Mouse (Mus musculus): ENCODE results near the gene Ahnak.

Gene Ahnak

GRCm38 (mm10) chr19:8989066-8989566, at the start of gene Ahnak:
Gene Ahnak (plus strand): TSS chr19:8989284.
- DNase-seq (ENCODE audit: low read depth, low spot score): peak; percentile 54

GRCm38 (mm10) chr19:8940526-8941133, 48.5 kb upstream of the Ahnak start:
- peak; percentile 55 for DNase-seq (ENCODE audit: low read depth, low spot score)

DNA sequence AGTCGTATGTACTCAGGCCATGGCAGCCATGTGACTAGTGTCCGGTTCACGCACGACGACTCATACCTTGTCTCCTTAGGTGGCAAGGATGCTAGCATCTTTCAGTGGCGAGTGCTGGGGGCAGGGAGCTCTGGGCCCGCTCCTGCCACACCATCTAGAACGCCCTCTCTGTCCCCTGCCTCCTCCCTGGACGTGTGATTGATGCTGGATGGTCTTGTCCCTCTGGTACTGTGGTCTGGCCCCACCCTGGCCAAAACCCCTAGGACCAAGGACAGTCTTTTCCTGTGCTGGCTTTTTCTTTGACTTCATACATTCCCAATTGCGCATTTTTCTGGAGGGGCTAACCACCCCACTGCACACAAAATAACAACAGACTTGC, 48.0 kb upstream of the Ahnak start:
- DNase-seq (ENCODE audit: low read depth, low spot score): no peak

DNA sequence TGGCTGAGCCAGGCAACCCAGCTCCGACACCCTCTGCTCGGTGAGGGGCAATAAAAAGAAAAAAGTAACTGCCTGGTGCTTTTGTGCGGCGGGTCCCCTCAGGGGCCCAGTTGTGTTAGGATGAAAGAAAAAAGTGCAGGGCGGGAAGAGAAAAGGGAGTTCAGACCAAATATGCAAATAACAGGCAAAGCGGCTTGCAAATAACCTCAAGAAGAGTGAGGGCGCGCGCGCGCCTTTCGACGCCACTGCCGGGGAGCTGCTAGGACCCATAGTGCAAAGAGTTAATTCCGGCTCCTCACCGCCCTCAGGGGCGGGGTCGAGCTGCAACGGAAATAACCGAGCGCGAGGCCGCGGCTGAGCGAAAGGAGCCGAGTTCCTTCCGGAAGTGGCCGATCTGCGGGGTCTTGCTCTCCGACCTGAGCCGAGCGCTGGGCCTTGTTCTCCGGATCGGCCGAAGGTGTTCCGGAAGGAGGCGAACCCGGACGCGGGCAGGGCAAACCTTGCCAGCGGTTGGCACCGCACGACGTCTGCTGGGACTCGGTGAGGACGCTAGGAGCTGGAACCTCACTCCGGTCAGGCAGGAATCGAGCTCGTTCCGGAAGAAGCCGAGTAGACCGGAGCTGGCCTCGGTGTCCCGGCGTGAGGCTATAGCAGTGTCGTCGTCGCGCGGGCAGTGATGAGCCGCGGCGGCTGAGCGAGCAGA, 47.4 kb upstream of the Ahnak start, which contains the start of gene Mta2:
TSS of gene Mta2 (plus strand) at position 361 of the 703 bp plus-strand sequence.
- peak; percentile 95 for DNase-seq (ENCODE audit: low read depth, low spot score)

DNA sequence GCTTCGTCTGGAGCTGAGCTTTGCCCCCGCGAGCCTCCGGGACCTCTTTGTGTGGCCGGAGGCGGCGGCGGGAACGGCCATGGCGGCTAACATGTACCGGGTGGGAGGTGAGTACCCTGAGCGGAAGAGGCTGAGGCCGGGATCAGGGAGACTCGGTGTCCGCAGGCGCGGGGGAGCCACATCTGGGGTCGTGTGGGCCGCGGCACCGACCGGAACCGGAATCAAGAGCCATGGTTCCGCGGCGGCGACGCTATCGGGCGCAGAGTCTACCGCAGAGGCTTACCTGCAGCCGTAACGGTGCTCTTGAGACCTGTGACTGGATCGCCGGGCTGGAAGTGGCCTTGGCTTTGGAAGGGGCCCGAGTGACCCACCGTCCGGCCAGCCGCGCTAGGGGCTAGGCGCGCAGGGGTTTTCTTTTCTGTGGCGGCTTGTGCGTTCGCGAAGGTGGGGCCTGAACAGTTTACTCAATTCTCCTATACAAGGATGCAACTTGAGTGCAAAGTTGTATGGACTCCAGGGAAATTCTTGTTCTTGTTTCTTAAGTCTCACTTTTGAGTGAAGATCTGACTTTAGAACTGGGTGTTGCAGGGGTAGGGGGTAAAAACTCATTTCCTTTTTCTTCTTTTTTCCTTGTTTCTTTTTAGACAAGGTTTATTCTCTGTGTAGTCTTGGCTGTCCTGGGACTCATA, 46.7 kb upstream of the Ahnak start:
- no peak for DNase-seq (ENCODE audit: low read depth, low spot score)

- no peak for DNase-seq (ENCODE audit: low read depth, low spot score)
Measured at GRCm38 (mm10) chr19:8943047-8943446, 46.0 kb upstream of the Ahnak start.

GRCm38 (mm10) chr19:8944062-8944461, 45.0 kb upstream of the Ahnak start:
- no peak for DNase-seq (ENCODE audit: low read depth, low spot score)

DNA sequence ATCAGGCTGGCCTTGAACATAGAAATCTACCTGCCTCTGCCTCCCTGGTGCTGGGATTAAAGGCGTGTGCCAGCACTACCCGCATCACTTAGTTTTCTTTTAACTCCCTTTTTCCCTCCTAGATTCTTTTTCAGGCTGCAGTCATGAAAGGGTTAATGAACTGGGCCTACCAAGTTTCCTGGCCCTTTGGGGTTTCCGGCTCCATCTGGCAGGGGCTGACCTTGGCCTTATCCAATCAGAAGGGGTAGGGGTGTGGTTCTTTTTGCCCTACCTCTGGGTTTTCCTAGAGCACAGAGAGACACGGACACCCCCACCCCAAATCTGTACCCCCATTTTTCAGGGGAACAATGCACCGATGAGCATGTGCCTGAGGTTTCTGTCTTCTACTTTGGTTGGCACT, 44.3 kb upstream of the Ahnak start:
- DNase-seq (ENCODE audit: low read depth, low spot score): peak; percentile 86

- no peak for DNase-seq (ENCODE audit: low read depth, low spot score)
Measured at GRCm38 (mm10) chr19:8945251-8945650, 43.8 kb upstream of the Ahnak start.

DNA sequence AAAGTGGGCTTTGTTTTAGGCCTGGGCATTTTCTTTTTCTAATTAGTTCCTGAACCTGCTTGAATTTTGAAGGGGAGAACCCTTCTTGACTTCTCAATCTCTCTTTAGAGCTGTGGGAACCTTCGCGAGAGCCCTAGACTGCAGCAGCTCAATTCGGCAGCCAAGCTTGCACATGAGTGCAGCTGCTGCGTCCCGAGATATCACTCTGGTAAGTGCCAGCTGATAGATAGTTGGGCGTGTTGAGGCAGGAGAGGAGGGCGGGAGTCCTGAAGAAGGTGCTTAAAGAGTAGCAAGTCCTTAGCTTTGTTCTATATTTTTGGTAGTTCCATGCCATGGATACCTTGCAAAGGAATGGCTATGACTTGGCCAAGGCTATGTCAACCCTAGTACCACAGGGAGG, 42.2 kb upstream of the Ahnak start:
- DNase-seq (ENCODE audit: low read depth, low spot score): no peak

DNA sequence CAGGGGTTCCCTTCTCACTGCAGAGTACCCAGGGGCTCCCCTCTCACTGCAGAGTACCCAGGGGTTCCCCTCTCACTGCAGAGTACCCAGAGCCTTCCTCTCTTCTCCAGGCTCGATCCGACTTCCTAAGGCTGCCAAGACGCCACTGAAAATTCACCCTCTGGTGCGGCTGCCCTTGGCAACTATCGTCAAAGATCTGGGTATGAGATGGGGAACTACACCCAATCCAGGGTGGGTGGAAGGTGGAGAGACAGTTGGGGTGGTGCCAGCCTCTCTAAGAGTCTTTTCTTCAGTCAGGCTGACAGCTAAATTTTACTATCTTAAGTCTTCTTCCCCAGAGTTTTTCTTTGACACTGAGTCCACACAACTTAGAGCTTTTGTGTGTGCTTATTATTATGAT, 38.9 kb upstream of the Ahnak start:
- no peak for DNase-seq (ENCODE audit: low read depth, low spot score)

DNA sequence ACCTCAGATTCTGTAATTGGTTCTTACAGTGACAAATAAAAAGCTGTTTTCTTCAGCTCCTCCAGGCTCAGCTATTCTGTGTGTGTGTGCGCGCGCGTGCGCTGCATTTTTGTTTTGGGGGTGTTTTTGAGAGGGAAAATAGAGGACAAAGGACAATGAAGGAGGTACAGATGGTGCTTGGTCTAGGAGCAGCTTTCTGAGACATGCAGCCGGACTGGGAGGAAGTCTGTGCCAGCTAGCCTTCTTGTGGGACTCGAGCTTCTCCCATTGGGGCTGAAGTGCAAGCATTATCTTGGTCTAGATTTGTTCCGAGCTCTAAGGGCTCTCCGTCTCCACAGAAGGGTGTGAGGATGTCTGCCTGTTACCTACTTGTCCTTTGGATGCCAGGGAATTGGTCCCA, 36.8 kb upstream of the Ahnak start:
- no peak for DNase-seq (ENCODE audit: low read depth, low spot score)

DNA sequence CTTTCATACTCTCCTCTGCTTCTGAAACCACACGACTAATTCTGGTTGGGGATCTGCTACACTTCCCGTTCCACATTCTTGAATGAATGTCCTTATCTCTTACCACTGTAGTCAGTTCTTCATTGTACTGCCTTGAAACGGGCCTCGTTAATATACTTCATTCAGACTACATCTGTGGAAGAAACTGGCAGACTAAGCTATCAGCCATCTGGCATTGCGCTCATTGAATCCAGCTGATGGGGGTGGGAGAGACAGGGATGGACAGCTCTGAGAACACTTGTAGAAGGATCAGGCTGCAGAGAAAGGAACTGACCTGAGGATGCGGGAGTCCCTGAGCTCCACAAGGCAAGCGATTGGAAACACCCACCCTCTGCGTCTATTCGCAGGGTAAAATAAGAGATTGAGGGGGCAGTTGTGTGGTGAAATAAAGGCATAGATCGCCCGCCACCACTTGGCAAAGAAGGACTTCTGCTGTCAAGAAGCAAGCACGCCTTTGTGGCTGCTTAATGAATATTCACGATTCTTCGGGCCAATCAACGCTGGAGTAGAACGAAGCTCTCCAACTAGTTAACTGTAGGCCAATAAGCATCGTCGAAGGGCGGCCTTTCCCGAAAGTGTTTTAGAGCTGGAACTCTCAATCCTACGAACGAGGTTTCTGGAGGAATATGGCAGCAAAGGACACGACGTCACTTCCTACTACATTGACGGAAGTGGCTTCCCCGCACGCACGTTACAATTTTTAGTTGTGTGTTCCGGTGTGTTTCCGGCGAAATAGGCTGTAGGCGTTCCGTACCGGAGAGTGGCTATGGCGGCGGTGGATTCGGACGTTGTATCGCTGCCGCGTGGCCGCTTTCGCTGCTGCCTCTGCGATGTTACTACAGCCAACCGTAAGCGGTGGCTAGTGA, 35.7 kb upstream of the Ahnak start, which contains the start of gene Tut1:
TSS of gene Tut1 (plus strand) at position 713 of the 905 bp plus-strand sequence.
- DNase-seq (ENCODE audit: low read depth, low spot score): peak; percentile 99

DNA sequence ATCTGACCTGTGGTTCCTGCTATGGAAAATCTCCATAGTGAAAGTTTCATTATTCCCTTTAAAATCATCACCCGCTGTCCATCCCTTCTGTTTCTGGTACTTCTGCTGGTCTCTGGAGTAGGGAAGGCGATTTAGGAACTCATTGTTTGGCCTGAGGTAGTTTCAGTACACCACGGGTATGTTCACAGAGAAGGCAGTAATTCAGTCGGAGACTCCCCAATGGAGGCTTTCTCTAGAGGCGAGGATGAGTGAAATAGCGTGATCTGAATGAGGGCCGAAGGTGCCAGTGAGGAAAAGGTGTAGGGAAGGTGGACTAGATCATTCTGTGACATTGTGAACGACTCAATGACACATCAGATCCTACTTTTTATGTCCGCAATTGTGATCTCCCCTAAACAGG, 34.9 kb upstream of the Ahnak start:
- no peak for DNase-seq (ENCODE audit: low read depth, low spot score)

DNA sequence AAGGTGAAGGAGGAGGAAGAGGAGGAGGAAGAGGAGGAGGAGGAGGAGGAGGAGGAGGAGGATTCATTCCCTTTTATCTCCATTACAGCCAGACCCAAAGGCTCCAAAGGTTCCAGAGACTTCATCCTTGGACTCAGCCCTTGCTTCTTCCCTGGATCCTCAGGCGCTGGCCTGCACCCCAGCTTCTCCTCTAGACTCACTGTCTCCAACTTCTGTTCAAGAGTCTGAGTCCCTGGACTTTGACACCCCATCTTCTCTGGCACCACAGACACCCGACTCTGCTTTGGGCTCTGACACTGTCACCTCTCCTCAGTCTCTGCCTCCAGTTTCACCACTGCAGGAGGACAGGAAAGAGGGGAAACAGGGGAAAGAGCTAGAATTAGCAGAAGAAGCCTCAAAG, 26.8 kb upstream of the Ahnak start:
- DNase-seq (ENCODE audit: low read depth, low spot score): no peak

GRCm38 (mm10) chr19:8965075-8965474, 24.0 kb upstream of the Ahnak start:
- DNase-seq (ENCODE audit: low read depth, low spot score): no peak

- no peak for DNase-seq (ENCODE audit: low read depth, low spot score)
Measured at GRCm38 (mm10) chr19:8965771-8966170, 23.3 kb upstream of the Ahnak start.

- no peak for DNase-seq (ENCODE audit: low read depth, low spot score)
Measured at GRCm38 (mm10) chr19:8966198-8966589, 22.9 kb upstream of the Ahnak start.

- DNase-seq (ENCODE audit: low read depth, low spot score): peak; percentile 99
Measured at GRCm38 (mm10) chr19:8966590-8967372, 22.3 kb upstream of the Ahnak start, which contains the start of gene Eef1g. Gene Eef1g (plus strand): TSS chr19:8967041.

GRCm38 (mm10) chr19:8967373-8967743, 21.7 kb upstream of the Ahnak start:
- DNase-seq (ENCODE audit: low read depth, low spot score): no peak

DNA sequence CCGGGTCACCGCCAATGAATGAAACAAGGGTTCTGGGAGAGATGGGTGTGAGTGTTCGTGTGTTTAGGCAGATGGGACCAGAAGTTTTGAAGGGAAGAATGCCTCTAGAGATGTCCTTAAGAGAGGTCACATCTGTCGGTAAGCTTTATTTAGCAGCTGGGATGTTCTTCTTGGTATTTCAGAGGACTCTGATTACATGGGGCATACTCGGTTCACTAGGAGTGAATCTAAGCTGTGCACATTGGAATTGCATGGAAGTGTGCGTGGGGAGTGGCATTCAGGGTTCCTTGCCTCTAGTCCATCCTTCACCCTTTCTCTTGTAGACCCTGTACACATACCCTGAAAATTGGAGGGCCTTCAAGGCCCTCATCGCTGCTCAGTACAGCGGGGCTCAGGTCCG, 21.2 kb upstream of the Ahnak start:
- DNase-seq (ENCODE audit: low read depth, low spot score): no peak

All from ES-CJ7 (cell line).